Mouse (Mus musculus) C2C12 (cell line): Measurements from ENCODE around the gene Faf1. TPM values are rescaled to one million over a fixed set of nuclear protein-coding genes. Genes with fewer than 3 reads are reported as not detected.

Experiments used
- H3K27me3 ChIP-seq: one replicate; pipeline ENCODE4 v1.6.1; 2011; ENCODE audit not compliant: control insufficient read depth, insufficient read depth, insufficient read length
- H3K36me3 ChIP-seq: one replicate; pipeline ENCODE4 v1.6.1; 2011; ENCODE audit not compliant: control insufficient read depth, insufficient read depth
- H3K4me3 ChIP-seq: one replicate; pipeline ENCODE4 v1.5.1; 2011; ENCODE audit warnings: mild to moderate bottlenecking, control low read depth; ENCODE audit not compliant: poor library complexity, insufficient read depth, severe bottlenecking
- H3K79me2 ChIP-seq: one replicate; pipeline ENCODE4 v1.6.1; 2011; ENCODE audit not compliant: control insufficient read depth, insufficient read depth
- H3K79me3 ChIP-seq: one replicate; pipeline ENCODE4 v1.6.1; 2011; ENCODE audit warnings: low read depth, control low read depth
- H3ac ChIP-seq: one replicate; pipeline ENCODE3; 2011; ENCODE audit warnings: low read depth; ENCODE audit not compliant: control insufficient read depth, insufficient read length
- CEBPB ChIP-seq: IDR thresholded peaks from one replicate; pipeline ENCODE4 v1.6.1; 2011; ENCODE audit warnings: low read depth, mild to moderate bottlenecking, control low read depth, moderate library complexity
- CTCF ChIP-seq: IDR thresholded peaks from one replicate; pipeline ENCODE4 v1.5.1; 2011; ENCODE audit not compliant: control insufficient read depth, insufficient read depth, insufficient read length
- FOSL1 ChIP-seq: IDR thresholded peaks from one replicate; pipeline ENCODE4 v1.8.0; 2011; ENCODE audit warnings: mild to moderate bottlenecking, low read length; ENCODE audit not compliant: poor library complexity, insufficient read depth, severe bottlenecking
- MAX ChIP-seq: IDR thresholded peaks from one replicate; pipeline ENCODE4 v1.6.1; 2011; ENCODE audit warnings: mild to moderate bottlenecking, control low read depth
- MYOD1 ChIP-seq: IDR thresholded peaks from one replicate; pipeline ENCODE4 v1.6.1; 2011; ENCODE audit warnings: low read depth; ENCODE audit not compliant: control insufficient read depth, insufficient read length
- MYOG ChIP-seq: IDR thresholded peaks from one replicate; pipeline ENCODE4 v1.6.1; 2011; ENCODE audit not compliant: control insufficient read depth, insufficient read length; ENCODE audit errors: extremely low read depth
- USF1 ChIP-seq: IDR thresholded peaks from one replicate; pipeline ENCODE4 v1.6.1; 2011; ENCODE audit warnings: low read depth, mild to moderate bottlenecking, control low read depth, moderate library complexity
- polyA plus RNA-seq: library from polyadenylated mRNA; unstranded; fragments of >200 nt; fragmentation: generic; extraction: Trizol; gene quantifications from one replicate; pipeline ENCODE4 v1.2.1, GENCODE M21; 2012; ENCODE audit warnings: missing spikeins

Faf1 gene
- polyA plus RNA-seq, 1 experiment, result 21.4 TPM

DNA sequence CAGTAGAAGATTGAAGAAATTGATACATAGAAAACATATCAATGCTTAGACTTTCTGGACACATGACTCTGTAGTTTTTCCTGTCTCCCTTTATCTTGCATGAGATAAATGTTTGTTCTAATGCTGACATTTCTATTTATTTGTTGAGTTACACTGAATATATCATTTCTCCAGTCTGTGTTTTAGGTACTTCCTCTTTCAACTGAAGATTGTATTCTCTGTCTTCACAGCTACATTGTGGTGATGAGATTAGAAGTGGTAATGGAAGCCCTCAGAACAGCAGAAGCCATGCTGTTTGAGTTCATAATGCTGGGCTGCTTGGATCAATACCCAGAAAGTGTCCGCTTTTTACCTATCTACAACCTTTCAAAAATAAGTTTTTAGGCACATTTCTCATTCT lies 269.2 kb downstream of the Faf1 start:
- Histone ChIP-seq H3K79me2 (no peaks in the 10 kb centered on the region), H3ac (no peak overlapping the region), H3K36me3 (peaks cover 19% of the 10 kb centered on the region), H3K4me3 (no peak overlapping the region), H3K27me3 (no peaks in the 10 kb centered on the region), H3K79me3 (no peaks in the 10 kb centered on the region)
- TF ChIP-seq MYOG (no peak), CEBPB (no peak), CTCF (no peak), MYOD1 (no peak), MAX (no peak), FOSL1 (no peak), USF1 (no peak)

DNA sequence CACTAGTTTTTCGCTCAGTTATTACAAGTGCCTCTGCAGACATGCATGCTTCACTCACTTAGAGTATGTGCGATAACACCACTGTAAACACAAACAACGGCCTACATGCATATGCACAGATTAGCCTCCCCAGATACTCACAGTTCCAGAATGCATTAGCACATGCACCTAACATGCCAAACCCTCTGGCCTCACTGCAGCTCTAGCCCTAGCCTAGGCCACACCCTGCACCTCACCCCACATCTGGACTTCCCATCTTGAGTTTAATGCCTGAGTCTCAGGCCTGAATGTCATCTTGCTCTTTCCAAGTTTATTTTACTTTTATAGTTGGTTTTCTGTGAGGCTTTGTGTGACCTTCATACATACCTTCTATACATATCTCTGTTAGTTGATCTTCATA lies 272.9 kb downstream of the Faf1 start:
- Histone ChIP-seq H3K27me3 (no peaks in the 10 kb centered on the region), H3K36me3 (peaks cover 13% of the 10 kb centered on the region), H3K79me2 (no peaks in the 10 kb centered on the region), H3ac (no peak overlapping the region), H3K79me3 (no peaks in the 10 kb centered on the region), H3K4me3 (no peak overlapping the region)
- TF ChIP-seq MAX (no peak), MYOD1 (no peak), CEBPB (no peak), USF1 (no peak), CTCF (no peak), MYOG (no peak), FOSL1 (no peak)

DNA sequence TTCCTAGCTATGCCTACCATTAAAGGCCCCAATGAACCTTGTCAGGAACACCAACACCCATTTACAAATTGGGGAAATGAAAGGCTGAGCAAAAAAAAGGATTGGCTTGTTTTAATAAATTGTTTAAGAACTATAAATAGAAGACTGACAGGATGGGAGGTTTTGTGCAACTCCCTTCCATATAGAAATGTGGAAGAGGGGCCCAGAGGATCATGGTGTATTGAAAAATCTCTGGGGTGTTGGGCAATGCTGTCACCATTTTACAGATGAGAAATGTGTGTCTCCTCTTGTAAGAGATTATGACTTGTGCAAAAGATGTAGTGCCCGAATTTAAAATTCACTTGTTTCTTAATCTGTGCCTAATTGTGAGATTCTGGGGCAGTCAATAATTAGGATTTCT lies 277.1 kb downstream of the Faf1 start:
- no peak overlapping the region for H3ac ChIP-seq
- H3K4me3 ChIP-seq, result no peak overlapping the region
- peaks cover 5% of the 10 kb centered on the region for H3K36me3 ChIP-seq
- H3K79me2 ChIP-seq, result no peaks in the 10 kb centered on the region
- TF ChIP-seq CTCF, result no peak
- no peak for TF ChIP-seq MAX
- no peak for TF ChIP-seq MYOG
- TF ChIP-seq FOSL1, result no peak
- no peak for TF ChIP-seq MYOD1
- TF ChIP-seq USF1, result no peak
- no peak for TF ChIP-seq CEBPB
- H3K79me3 ChIP-seq, result no peaks in the 10 kb centered on the region
- no peaks in the 10 kb centered on the region for H3K27me3 ChIP-seq

DNA sequence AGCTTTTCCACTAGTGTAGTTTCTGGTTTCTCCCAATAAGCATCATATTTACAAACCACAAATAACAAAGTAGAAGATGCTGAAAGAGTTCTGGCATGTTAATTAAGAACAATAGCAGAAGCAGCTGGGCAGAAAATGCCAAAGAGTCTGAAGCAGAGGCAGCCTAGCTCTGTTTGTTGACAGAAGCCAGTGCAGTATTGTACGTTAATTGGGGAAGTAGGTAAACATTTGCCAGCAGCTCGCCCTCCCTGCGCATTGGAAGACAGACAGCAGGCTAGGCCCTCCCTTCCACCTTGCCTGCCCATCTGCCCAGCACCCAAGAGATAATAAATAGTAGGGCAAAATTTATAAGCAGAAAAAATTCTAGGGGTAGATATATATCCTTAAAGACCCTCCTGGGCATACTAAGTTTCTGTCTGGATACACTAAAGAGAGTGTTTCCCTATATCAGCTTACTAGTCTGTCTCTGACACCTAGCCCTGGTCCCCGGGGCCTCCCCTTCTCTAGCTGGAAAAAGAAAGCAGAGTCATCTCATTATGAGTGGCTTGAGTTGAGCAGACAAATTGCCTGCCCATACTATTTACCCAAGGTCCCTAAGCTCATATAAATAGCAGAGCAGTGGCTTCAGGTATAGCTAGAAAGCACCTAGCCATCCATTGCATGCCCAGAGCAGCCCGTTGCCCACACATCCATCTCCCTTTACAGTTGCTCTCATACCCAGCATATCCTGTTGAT lies 284.0 kb downstream of the Faf1 start:
- H3K4me3 ChIP-seq, result no peak overlapping the region
- no peaks in the 10 kb centered on the region for H3K27me3 ChIP-seq
- TF ChIP-seq CTCF (no peak), CEBPB (no peak), USF1 (no peak), MAX (no peak), FOSL1 (no peak), MYOG (no peak), MYOD1 (no peak)
- peaks cover 5% of the 10 kb centered on the region for H3K36me3 ChIP-seq
- H3K79me2 ChIP-seq, result no peaks in the 10 kb centered on the region
- H3ac ChIP-seq, result no peak overlapping the region
- no peaks in the 10 kb centered on the region for H3K79me3 ChIP-seq

DNA sequence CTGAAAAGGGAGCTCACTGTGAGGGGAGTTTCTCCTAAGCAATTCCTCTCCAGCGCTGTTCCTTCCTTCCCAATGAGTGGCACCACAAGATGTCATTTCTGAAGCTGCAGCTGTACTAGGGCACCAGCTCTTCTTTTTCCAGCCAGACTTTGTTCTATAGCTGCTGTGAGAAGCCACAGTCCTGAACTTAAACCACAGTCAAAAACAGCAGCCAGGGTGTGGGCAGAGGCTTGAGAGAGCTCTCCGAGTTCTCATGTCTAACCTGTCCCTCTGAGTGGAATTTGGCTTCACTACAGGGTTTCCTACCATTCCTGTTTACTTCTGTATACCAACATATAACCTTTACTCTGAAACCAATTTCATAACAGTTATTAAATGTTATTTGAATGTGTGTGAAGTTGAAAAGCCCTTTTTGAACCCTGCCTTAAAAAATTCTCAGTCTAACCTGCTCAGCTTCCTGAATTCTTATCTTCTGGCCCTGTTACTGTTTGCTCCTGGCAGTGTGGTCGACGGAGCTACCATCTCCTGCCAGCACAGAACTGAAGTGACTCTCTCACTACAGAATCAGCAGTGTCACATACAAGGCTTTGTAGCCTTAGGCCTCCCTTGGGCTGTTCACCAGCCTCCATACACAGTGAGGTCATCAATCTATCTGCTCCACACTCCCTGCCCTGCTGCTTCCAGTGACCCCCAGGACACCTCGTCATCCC lies 287.3 kb downstream of the Faf1 start:
- peaks cover 10% of the 10 kb centered on the region for H3K36me3 ChIP-seq
- H3K27me3 ChIP-seq, result no peaks in the 10 kb centered on the region
- H3ac ChIP-seq, result no peak overlapping the region
- no peaks in the 10 kb centered on the region for H3K79me3 ChIP-seq
- no peak overlapping the region for H3K4me3 ChIP-seq
- no peaks in the 10 kb centered on the region for H3K79me2 ChIP-seq
- TF ChIP-seq FOSL1, result no peak
- no peak for TF ChIP-seq USF1
- TF ChIP-seq CEBPB, result no peak
- no peak for TF ChIP-seq MAX
- no peak for TF ChIP-seq MYOG
- TF ChIP-seq CTCF, result no peak
- no peak for TF ChIP-seq MYOD1
